Mouse (Mus musculus): Measurements from ENCODE around the gene Qpctl. TPM values are rescaled to one million over a fixed set of nuclear protein-coding genes. Genes with fewer than 3 reads are reported as not detected.
A peak's percentile ranks its signal among the peaks of the same experiment; 100 is the strongest.

The Qpctl gene
- polyA plus RNA-seq, 1 experiment = not detected

DNA sequence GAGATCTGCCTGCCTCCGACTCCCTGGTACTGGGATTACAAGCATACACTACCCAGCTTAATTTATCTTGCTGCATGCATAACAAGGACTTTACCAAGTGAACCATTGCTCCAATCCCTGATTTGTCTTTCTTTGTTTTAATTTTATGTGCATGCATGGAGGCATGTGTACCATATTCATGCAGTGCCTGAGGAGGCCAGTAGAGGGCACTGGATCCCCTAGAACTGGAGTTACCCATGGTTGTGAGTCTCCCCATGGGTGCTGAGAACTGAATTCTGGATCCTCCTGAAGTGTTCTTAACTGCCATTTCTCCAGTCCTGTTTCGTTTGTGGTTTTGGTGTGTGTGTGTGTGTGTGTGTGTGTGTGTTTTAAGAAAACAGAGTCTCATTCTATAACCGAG, 17.9 kb upstream of the Qpctl start:
- Histone ChIP-seq H3K4me3 (ENCODE audit: insufficient read depth, low read depth, low read length) (no peak overlapping the region), H3K4me1 (ENCODE audit: control insufficient read depth, insufficient read depth, low read length) (peaks cover 51% of the 10 kb centered on the region), H3K27ac (ENCODE audit: insufficient read depth, low read depth, low read length) (no peak overlapping the region)
- 89% methylated on average over 3 of the region's 3 CpGs for WGBS
- TF ChIP-seq POLR2A (IDR thresholded peaks at IDR 0.05; ENCODE audit: insufficient read depth, low read depth, low read length) = no peak
- TF ChIP-seq CTCF (IDR thresholded peaks at IDR 0.05; ENCODE audit: insufficient read depth, low read depth, low read length) = no peak

DNA sequence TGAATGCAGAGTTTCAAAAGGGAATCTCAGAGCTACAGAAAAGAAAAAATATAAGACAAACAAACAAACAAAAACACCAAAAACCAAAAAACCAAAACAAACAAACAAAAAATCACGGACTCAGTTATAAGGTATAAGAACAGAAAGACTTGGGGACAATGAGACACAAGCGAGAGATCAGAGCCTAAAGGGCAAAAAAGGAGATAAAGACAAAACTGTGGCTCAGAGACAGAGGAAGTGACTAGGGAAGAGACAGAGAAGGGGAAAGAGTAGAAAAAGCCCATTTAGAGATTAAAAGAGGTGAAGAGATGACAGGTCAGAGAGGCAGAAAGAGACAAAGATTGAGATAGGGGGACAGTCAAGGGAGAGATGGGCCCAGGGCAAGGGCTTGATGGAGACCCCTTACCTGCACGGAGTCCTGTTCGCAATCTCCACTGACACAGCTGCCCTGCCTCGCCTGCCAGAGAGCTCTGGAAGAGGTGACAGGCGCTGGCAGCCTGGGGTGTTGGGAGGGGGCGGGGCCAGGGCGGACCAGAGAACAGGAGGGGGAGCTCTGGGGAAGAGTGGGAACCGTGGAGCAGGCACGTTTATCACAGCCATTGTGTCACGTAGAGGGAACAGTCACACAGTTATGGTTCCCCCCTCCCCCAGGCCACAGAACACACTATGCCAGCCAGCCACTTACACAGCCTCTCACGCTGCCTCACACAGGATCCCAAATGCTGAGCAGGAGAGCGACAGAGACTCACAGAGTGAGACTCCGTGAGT, 16.7 kb upstream of the Qpctl start, which contains the start of gene Gipr:
Gipr (minus strand) TSS at position 472 of the 768 bp plus-strand sequence.
- Histone ChIP-seq H3K27ac (ENCODE audit: insufficient read depth, low read depth, low read length) (no peak within 1 kb of the TSS), H3K4me1 (ENCODE audit: control insufficient read depth, insufficient read depth, low read length) (peaks cover 40% of the 10 kb centered on the region), H3K4me3 (ENCODE audit: insufficient read depth, low read depth, low read length) (no peak within 1 kb of the TSS)
- WGBS = 14% methylated on average over 14 of the region's 14 CpGs
- TF ChIP-seq CTCF (IDR thresholded peaks at IDR 0.05; ENCODE audit: insufficient read depth, low read depth, low read length) (no peak), POLR2A (IDR thresholded peaks at IDR 0.05; ENCODE audit: insufficient read depth, low read depth, low read length) (no peak)

- H3K4me1 ChIP-seq (ENCODE audit: control insufficient read depth, insufficient read depth, low read length) = peaks cover 38% of the 10 kb centered on the region
- WGBS = 23% methylated on average over 13 of the region's 13 CpGs
- no peak overlapping the region for H3K4me3 ChIP-seq (ENCODE audit: insufficient read depth, low read depth, low read length)
- no peak for TF ChIP-seq CTCF (IDR thresholded peaks at IDR 0.05; ENCODE audit: insufficient read depth, low read depth, low read length)
- no peak for TF ChIP-seq POLR2A (IDR thresholded peaks at IDR 0.05; ENCODE audit: insufficient read depth, low read depth, low read length)
- H3K27ac ChIP-seq (ENCODE audit: insufficient read depth, low read depth, low read length) = no peak overlapping the region
Observed at GRCm38 (mm10) chr7:19164978-19165377, 15.9 kb upstream of the Qpctl start.

DNA sequence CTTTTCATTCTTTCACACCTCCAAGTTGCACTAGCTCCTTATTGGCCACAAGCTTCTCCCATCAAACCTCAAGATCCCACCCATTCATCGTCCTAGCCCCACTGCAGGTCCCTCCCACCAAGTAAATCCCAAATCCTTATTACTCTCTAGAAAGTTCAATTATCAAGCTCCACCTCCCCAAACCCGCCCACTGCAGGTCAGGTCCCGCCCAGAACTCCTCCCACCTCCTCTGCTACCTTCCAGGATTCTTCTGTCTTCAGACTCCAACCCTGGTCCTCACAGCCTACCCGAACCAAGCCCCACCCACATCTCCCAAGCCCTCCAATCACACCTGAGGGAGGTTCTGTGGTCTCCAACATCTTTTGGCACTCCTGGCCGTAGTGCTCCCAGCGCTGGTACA, 15.1 kb upstream of the Qpctl start:
- WGBS = 11% methylated on average over 6 of the region's 6 CpGs
- no peak overlapping the region for H3K4me3 ChIP-seq (ENCODE audit: insufficient read depth, low read depth, low read length)

DNA sequence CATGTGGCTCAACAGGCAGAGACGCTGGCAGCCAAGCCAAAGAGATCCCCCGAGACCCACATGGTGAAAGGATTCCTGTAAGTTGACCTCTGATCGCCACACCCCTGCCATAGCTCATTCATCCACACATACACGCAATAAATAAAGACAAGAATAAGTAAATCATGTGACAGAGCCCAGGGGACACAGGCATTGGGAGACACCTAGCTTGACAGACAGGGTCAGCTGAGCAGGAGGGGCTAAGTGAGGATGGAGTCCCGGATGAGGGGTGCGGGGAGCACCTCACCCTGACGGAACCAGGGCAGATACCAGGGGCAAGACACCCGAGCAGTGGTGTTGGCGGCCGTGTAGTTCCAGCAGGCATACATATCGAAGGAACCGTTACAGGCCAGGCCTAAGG, 14.7 kb upstream of the Qpctl start:
- TF ChIP-seq CTCF (IDR thresholded peaks at IDR 0.05; ENCODE audit: insufficient read depth, low read depth, low read length) = no peak
- Histone ChIP-seq H3K4me1 (ENCODE audit: control insufficient read depth, insufficient read depth, low read length) (peaks cover 38% of the 10 kb centered on the region), H3K27ac (ENCODE audit: insufficient read depth, low read depth, low read length) (no peak overlapping the region), H3K4me3 (ENCODE audit: insufficient read depth, low read depth, low read length) (no peak overlapping the region)
- WGBS = 43% methylated on average over 12 of the region's 12 CpGs

More for the DNA sequence above, 15.1 kb upstream of the Qpctl start:
- TF ChIP-seq POLR2A (IDR thresholded peaks at IDR 0.05; ENCODE audit: insufficient read depth, low read depth, low read length) = no peak
- TF ChIP-seq CTCF (IDR thresholded peaks at IDR 0.05; ENCODE audit: insufficient read depth, low read depth, low read length) = no peak
- Histone ChIP-seq H3K27ac (ENCODE audit: insufficient read depth, low read depth, low read length) (no peak overlapping the region), H3K4me1 (ENCODE audit: control insufficient read depth, insufficient read depth, low read length) (peaks cover 38% of the 10 kb centered on the region)

- WGBS = 84% methylated on average over 7 of the region's 7 CpGs
- H3K4me1 ChIP-seq (ENCODE audit: control insufficient read depth, insufficient read depth, low read length) = peaks cover 38% of the 10 kb centered on the region
- TF ChIP-seq POLR2A (IDR thresholded peaks at IDR 0.05; ENCODE audit: insufficient read depth, low read depth, low read length) = no peak
- no peak for TF ChIP-seq CTCF (IDR thresholded peaks at IDR 0.05; ENCODE audit: insufficient read depth, low read depth, low read length)
- H3K27ac ChIP-seq (ENCODE audit: insufficient read depth, low read depth, low read length) = no peak overlapping the region
- H3K4me3 ChIP-seq (ENCODE audit: insufficient read depth, low read depth, low read length) = no peak overlapping the region
Observed at GRCm38 (mm10) chr7:19162928-19163327, 13.8 kb upstream of the Qpctl start.

DNA sequence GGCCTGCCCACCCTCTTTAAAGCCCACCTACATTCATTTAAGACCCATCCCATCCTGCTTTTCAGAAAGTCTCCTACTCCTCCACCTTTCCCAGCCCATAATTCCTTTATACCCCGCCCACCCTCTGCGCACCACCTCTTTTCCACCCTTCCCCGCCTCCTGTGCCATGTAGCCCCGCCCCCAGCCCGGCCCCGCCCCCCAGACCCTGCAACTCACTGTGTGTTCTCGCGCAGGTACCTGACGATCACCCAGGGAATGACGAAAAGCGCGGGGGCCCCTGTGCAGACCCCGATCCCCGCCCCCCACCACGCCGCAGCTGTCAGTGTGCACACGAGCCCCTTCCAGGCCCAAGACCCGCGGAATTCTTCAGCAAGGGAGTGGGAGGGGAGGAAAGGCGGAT, 11.0 kb upstream of the Qpctl start:
- peak overlapping the region; percentile 21; the same call in 1 of the 2 replicates for H3K4me3 ChIP-seq (ENCODE audit: insufficient read depth, low read depth, low read length)

DNA sequence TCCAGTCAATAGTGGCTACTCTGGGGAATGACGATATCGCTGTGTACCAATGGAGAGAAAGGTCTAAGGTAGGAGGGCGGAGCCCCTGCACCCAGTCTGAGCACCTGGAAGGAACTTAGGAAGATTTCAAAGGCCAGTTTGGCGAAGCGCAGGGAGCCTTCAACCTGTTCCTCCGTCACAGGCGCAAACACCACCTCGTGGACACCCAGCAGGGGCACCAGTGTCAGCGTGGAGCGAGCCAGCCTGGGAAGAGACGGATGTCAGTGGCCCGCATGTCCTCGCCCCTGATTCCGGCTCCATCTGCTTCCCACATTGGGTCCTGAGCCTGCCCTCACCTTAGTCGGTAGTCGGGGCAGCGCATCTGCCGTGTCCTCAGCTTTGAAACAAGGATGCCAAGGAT, 10.3 kb upstream of the Qpctl start:
- 31% methylated on average over 18 of the region's 18 CpGs for WGBS
- TF ChIP-seq POLR2A (IDR thresholded peaks at IDR 0.05; ENCODE audit: insufficient read depth, low read depth, low read length) (no peak), CTCF (IDR thresholded peaks at IDR 0.05; ENCODE audit: insufficient read depth, low read depth, low read length) (no peak)
- Histone ChIP-seq H3K27ac (ENCODE audit: insufficient read depth, low read depth, low read length) (no peak overlapping the region), H3K4me3 (ENCODE audit: insufficient read depth, low read depth, low read length) (no peak overlapping the region), H3K4me1 (ENCODE audit: control insufficient read depth, insufficient read depth, low read length) (peaks cover 49% of the 10 kb centered on the region)

More for the DNA sequence above, 11.0 kb upstream of the Qpctl start:
- TF ChIP-seq CTCF (IDR thresholded peaks at IDR 0.05; ENCODE audit: insufficient read depth, low read depth, low read length) (no peak), POLR2A (IDR thresholded peaks at IDR 0.05; ENCODE audit: insufficient read depth, low read depth, low read length) (no peak)
- WGBS = 2% methylated on average over 19 of the region's 20 CpGs
- Histone ChIP-seq H3K27ac (ENCODE audit: insufficient read depth, low read depth, low read length) (no peak overlapping the region), H3K4me1 (ENCODE audit: control insufficient read depth, insufficient read depth, low read length) (peaks cover 50% of the 10 kb centered on the region)

DNA sequence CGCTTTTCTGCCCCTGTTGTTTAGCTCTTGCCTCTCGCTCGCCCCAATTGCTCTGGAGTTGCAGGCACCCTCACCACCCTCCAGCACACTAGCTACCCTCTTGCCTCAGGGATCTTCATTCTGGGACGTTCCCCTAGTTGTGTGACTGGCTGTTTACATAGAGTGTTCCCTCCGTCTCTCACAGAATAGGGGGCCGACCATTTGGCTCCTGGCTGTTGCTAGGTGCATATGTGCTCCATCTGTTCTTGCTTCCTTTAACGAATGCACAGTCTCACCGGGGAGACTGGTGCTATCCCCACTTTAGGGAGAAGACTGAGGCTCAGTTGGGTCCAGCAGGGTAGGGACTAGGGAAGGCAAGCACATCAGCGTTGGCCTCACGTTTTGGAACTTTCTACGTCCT, 9.5 kb upstream of the Qpctl start:
- WGBS = 73% methylated on average over 11 of the region's 11 CpGs
- TF ChIP-seq CTCF (IDR thresholded peaks at IDR 0.05; ENCODE audit: insufficient read depth, low read depth, low read length) (no peak), POLR2A (IDR thresholded peaks at IDR 0.05; ENCODE audit: insufficient read depth, low read depth, low read length) (no peak)
- no peak overlapping the region for H3K27ac ChIP-seq (ENCODE audit: insufficient read depth, low read depth, low read length)
- H3K4me1 ChIP-seq (ENCODE audit: control insufficient read depth, insufficient read depth, low read length) = peaks cover 42% of the 10 kb centered on the region
- no peak overlapping the region for H3K4me3 ChIP-seq (ENCODE audit: insufficient read depth, low read depth, low read length)
